Mouse (Mus musculus): Measurements from ENCODE around the gene Fam228b. TPM values are rescaled to one million over a fixed set of nuclear protein-coding genes. Genes with fewer than 3 reads are reported as not detected.

Fam228b gene
- 0.98 TPM in 1 of 2 replicates, not detected in the other for total RNA-seq (2023)

GRCm38 (mm10) chr12:4768492-4769332, at the start of gene Fam228b, which contains the start of gene Pfn4:
Gene Fam228b (minus strand): TSS chr12:4769267.
Gene Pfn4 (plus strand): TSS chr12:4769022.

GRCm38 (mm10) chr12:4817361-4818101, 48.5 kb upstream of the Fam228b start, which contains the start of gene Sf3b6:
Gene Sf3b6 (plus strand): TSS chr12:4817544.

GRCm38 (mm10) chr12:4738031-4738576, 31.0 kb downstream of the Fam228b start, which contains the start of gene Fam228a:
Gene Fam228a (minus strand): TSS chr12:4738430.

Other genes with a start within 250 kb of the Fam228b start
- 143 and 184 TPM in 2 replicates for gene Itsn2, start 176.6 kb downstream of the Fam228b start, total RNA-seq (2023)
- gene Gm3625, start 176.3 kb downstream of the Fam228b start, total RNA-seq (2023), result not detected in 2 replicates
- not detected in 2 replicates for gene Fam228a, start 30.8 kb downstream of the Fam228b start, total RNA-seq (2023)
- gene Pfn4, start 245 bp downstream of the Fam228b start, total RNA-seq (2023), result 0.61 and 0.73 TPM in 2 replicates
- gene Sf3b6, start 48.3 kb upstream of the Fam228b start, total RNA-seq (2023), result 106 and 121 TPM in 2 replicates
- 6.1 and 9.3 TPM in 2 replicates for gene Fkbp1b, start 72.3 kb upstream of the Fam228b start, total RNA-seq (2023)
- gene Wdcp, start 74.0 kb upstream of the Fam228b start, total RNA-seq (2023), result 7.2 and 7.5 TPM in 2 replicates
- 1.6 and 3.7 TPM in 2 replicates for gene Mfsd2b, start 105.1 kb upstream of the Fam228b start, total RNA-seq (2023)
- gene Ubxn2a, start 138.4 kb upstream of the Fam228b start, total RNA-seq (2023), result 15.3 and 16.9 TPM in 2 replicates
- 77.2 and 122 TPM in 2 replicates for gene Atad2b, start 148.1 kb upstream of the Fam228b start, total RNA-seq (2023)

Data from neutrophil, adult 65 days (primary cell).